Mouse (Mus musculus): ENCODE results near the gene Atxn1. TPM values are rescaled to one million over a fixed set of nuclear protein-coding genes. Genes with fewer than 3 reads are reported as not detected.

Gene Atxn1
- total RNA-seq, 2 experiments from 2014 or later: 5.9 to 9.0 TPM

DNA sequence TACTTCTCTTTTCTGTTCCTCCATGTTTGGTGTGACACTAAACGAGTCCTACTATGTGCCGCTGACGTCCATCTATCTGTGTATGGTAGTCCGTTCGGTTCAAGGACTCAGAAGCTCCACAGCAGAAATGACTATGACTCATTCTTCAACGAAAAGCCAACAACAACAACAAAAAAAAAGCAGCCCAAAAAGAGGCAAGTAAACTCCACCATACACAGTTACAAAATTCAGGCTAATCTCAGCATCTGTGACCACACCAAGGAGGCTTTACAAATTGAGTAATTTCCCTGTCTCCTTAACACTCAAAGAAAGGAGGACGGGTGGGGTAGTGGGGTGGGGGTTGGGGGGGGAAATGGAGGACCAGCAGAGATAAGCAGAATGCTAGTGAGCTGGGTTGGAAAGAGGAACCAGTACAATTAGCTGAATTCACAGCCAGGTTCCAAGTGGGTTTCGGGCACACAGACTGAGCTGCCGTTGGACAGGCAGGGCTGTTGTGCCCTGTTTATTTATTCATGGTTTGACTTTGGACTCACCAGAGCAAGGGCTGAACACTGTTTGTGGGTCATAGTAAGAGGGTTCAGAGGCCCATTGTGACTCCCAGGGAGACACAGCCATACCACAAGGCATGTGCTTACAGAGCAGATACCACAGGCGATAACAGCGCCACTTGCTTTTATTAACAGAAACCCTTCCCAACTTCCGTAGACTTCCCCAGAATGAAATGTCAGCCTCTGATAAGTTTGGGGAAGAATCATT, 61.1 kb downstream of the Atxn1 start:
- ATAC-seq (ENCODE audit: poor library complexity, severe bottlenecking): peak; percentile 80

DNA sequence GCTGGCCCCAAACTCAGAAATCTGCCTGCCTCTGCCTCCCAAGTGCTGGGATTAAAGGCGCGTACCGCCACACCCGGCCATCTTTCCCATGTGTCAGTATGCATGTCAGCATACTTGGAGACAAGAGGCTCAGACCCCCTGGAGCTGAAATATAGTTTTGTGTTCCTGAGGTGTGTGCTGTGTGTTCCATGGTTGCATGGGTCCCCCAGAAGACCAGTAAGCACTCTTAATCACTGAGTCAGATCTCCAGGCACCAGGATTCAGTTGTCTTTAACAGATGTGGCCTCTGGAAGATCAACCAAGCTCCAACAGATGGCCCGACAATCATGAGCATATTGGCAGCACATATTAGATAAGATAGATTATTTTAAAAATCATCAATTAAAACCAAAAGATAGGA, 62.4 kb downstream of the Atxn1 start:
- no peak for ATAC-seq (ENCODE audit: poor library complexity, severe bottlenecking)

DNA sequence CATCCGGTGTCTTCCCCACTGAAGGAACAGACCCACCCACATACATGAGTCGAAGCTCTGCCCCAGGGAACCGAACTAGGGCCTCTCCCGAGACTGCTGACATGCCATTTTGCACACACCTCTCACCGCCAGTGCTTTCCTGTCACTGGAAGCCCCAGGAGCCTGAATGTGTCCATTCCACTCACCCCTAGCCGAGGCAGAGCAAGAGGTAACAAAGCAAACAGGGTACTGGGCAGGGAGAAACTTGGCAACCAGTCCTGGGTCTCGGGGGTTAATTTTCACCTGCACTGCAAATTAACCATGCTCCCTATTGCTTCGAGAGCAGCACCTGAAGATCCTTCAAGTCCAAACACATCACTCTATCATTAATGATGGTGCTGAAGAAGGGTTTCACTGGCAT, 64.0 kb downstream of the Atxn1 start:
- ATAC-seq (ENCODE audit: poor library complexity, severe bottlenecking): no peak

GRCm38 (mm10) chr13:45897571-45897970, 67.2 kb downstream of the Atxn1 start:
- ATAC-seq (ENCODE audit: poor library complexity, severe bottlenecking): no peak

DNA sequence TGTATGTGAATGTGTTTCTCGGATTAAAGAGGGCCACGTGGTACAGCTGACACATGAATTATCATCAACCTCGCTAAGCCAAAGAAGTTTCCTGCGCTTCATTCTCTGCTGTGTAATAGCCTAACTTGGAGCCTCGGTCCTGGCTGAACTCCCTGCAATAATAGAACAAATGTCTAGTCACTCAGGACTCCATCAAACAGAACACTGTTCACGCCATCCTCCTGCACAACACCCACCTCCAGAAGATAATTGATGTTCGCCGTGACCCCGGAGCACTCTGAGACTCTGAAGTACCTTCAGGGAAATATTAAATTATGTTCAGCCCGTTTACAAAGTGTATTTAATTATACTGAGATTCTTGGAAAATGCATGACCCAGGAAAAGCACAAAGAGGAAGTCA, 70.0 kb downstream of the Atxn1 start:
- no peak for ATAC-seq (ENCODE audit: poor library complexity, severe bottlenecking)

GRCm38 (mm10) chr13:45894234-45894633, 70.6 kb downstream of the Atxn1 start:
- no peak for ATAC-seq (ENCODE audit: poor library complexity, severe bottlenecking)

GRCm38 (mm10) chr13:45891073-45891472, 73.7 kb downstream of the Atxn1 start:
- ATAC-seq (ENCODE audit: poor library complexity, severe bottlenecking): no peak

GRCm38 (mm10) chr13:45888953-45889749, 75.7 kb downstream of the Atxn1 start:
- peak; percentile 52 for ATAC-seq (ENCODE audit: poor library complexity, severe bottlenecking)

DNA sequence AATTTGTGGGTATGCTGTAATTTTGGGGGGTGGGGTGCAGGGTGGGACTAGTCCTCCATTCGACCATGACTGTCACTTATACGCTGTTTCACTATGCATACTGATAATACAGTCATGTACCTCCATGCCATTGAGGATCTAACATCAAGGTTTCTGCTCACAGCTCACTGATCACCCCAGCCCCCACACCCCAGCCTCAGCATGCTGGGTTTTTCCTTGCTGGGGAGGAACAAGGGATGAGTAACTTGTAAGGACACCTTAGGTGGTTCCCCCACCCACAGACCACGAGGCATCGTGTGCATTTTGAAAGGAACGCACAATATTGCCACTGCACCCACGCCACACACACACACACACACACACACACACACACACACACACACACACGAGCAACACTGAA, 79.9 kb downstream of the Atxn1 start:
- no peak for ATAC-seq (ENCODE audit: poor library complexity, severe bottlenecking)

DNA sequence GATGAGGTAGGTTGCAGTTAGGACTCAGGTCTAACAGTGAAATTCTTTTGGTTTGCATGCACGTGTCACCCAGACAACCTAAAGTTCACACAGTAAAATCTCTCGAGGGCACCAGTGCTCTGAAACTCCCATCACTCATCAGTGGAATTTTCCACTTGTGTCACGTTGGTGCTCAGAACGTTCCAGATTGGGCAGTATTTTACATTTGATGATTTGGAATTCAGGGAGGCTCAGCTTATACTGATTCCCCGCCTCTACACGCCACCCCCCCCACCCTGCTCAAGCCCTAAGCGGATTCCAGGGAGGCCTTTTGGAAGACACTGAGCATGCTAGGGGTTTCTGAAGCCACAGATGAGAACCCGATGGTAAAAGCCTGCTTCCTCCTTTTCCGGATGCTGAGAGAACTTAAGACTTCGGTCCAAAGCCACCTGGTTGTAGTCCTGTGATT, 81.0 kb downstream of the Atxn1 start:
- ATAC-seq (ENCODE audit: poor library complexity, severe bottlenecking): no peak

- ATAC-seq (ENCODE audit: poor library complexity, severe bottlenecking): peak; percentile 71
These were observed 81.8 kb downstream of the Atxn1 start for GRCm38 (mm10) chr13:45882976-45883440.

DNA sequence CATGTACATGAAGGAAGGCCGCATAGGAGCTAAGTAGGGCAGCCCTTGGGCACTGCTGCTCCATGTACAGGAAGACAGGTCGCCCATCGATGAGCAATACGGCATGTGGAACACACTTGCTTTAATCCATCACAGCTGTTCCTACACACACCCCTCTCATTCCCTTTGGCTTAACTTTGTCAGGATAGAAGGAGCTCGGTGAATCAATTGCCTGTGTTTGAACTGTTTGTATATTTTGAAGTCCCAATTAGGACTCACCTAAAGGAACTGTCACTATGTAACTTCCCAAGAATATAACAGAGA, 84.3 kb downstream of the Atxn1 start:
- no peak for ATAC-seq (ENCODE audit: poor library complexity, severe bottlenecking)

DNA sequence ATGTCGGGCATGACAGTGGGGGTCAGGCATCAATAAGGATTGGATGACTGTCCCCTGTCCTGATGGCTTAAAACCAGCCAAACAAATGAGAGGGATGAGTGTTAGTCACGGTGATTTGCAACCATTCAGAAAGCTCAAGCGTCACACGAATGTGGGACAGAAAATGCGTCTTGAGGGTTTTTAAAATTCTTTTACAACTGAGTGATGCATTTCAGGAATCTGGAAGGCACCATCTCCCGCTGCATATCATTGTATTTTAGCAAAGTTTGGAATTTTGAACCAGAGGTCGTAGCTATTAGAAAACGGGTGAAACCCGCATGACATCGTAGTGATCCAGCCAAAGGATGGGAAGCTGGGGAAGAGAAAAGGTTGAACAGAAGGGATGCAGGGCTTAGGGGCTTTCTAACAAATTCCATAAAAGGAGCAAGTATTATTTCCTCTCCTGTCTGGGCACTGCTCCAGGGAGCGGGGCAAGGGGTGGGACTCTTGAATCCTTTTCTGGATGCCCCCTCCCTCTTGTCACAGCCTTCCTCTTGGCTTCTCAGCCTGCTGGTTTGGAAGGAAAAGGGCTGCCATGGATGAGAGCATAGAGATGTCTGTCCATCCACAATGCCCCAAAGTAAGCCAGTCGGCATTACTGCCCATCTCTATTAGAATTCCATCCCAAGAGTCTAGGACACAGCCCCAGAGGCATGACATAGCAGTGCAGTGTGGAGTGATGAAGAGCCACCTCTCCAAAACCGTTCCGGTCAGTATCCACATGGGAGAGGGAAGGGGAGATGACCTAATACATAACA, 84.9 kb downstream of the Atxn1 start:
- ATAC-seq (ENCODE audit: poor library complexity, severe bottlenecking): no peak

DNA sequence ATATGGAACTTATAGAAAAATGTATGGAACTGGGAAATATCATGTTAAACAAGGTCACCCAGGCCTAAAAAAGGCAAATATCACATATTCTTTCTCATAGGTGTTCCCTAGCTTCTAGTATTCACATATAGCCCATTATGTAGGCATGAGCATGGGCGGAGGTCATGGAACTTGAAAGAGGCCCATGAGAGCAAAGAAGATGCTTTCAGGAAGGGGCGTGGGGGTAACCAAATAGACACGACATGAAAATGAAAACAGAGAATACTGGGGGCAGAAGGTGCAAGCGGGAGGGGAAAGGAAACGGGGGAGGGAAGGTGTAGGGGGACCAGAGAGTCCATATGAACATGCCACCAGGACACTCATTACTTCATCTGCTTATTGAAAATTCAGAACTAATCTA, 87.9 kb downstream of the Atxn1 start:
- no peak for ATAC-seq (ENCODE audit: poor library complexity, severe bottlenecking)

- ATAC-seq (ENCODE audit: poor library complexity, severe bottlenecking): no peak
These were observed 88.4 kb downstream of the Atxn1 start for GRCm38 (mm10) chr13:45876368-45876760.

- no peak for ATAC-seq (ENCODE audit: poor library complexity, severe bottlenecking)
These were observed 89.0 kb downstream of the Atxn1 start for GRCm38 (mm10) chr13:45875686-45876367.

DNA sequence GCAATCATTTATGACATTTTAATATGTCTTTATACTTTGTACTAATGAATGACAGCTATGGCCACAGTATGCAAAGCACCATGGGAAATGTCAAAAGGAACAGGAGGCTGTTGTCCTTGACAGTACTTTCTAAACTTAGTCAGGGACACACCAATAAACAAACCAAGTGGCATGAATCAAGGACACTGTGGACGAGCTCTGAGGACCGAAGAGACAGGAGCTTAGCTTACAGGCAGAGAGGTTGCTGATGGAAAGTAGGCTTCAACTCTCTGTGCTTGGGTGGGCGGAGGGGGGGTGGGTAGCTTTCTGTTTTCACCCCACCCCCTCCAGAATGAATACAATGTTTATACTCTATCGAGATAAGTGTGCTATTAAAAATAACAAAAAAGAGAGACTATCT, 90.6 kb downstream of the Atxn1 start:
- no peak for ATAC-seq (ENCODE audit: poor library complexity, severe bottlenecking)

GRCm38 (mm10) chr13:45872966-45873365, 91.8 kb downstream of the Atxn1 start:
- ATAC-seq (ENCODE audit: poor library complexity, severe bottlenecking): no peak

- peak; percentile 70 for ATAC-seq (ENCODE audit: poor library complexity, severe bottlenecking)
These were observed 92.6 kb downstream of the Atxn1 start for GRCm38 (mm10) chr13:45872041-45872746.

- 0 out of 2 replicates have a peak, but pooled peaks have one; percentile 11 for ATAC-seq (ENCODE audit: poor library complexity, severe bottlenecking)
These were observed 93.3 kb downstream of the Atxn1 start for GRCm38 (mm10) chr13:45871554-45871953.
